Mouse (Mus musculus) midbrain, embryonic 13.5 days (tissue): ENCODE results near the gene Rab35. TPM values are rescaled to one million over a fixed set of nuclear protein-coding genes. Genes with fewer than 3 reads are reported as not detected.

Experiments
- ATAC-seq: fragments of 200-750 bp; cut with Nextera tagmentation; 2 replicates; pipeline ENCODE4 v1.8.0; 2017; ENCODE audit warnings: mild to moderate bottlenecking, moderate TSS enrichment, moderate library complexity
- H3K27ac ChIP-seq: fragments of 300-500 bp; sonication (generic); 2 replicates; pipeline ENCODE4 v1.5.1; 2015; ENCODE audit warnings: inconsistent platforms, mild to moderate bottlenecking, moderate library complexity
- H3K27me3 ChIP-seq: fragments of 300-500 bp; sonication (generic); 2 replicates; pipeline ENCODE4 v1.6.1; 2015; ENCODE audit warnings: mild to moderate bottlenecking, inconsistent platforms
- H3K36me3 ChIP-seq: fragments of 300-500 bp; sonication (generic); 2 replicates; pipeline ENCODE4 v1.6.1; 2015; ENCODE audit warnings: mild to moderate bottlenecking, inconsistent platforms
- H3K4me1 ChIP-seq: fragments of 300-500 bp; sonication (generic); replicated peaks from 2 replicates; pipeline ENCODE4 v1.6.1; 2015; ENCODE audit warnings: inconsistent platforms
- H3K4me2 ChIP-seq: fragments of 300-500 bp; sonication (generic); replicated peaks from 2 replicates; pipeline ENCODE4 v1.6.1; 2015; ENCODE audit warnings: moderate library complexity, mild to moderate bottlenecking, inconsistent platforms
- H3K4me3 ChIP-seq: fragments of 300-500 bp; sonication (generic); replicated peaks from 2 replicates; pipeline ENCODE4 v1.5.1; 2015; ENCODE audit warnings: mild to moderate bottlenecking, inconsistent platforms
- H3K9ac ChIP-seq: fragments of 300-500 bp; sonication (generic); replicated peaks from 2 replicates; pipeline ENCODE4 v1.6.1; 2015; ENCODE audit warnings: mild to moderate bottlenecking, inconsistent platforms
- H3K9me3 ChIP-seq: fragments of 300-500 bp; sonication (generic); 2 replicates; pipeline ENCODE4 v1.6.1; 2016; ENCODE audit warnings: mild to moderate bottlenecking, inconsistent platforms
- WGBS: fragments of 180-500 bp; shearing (Covaris S2); methylation state at CpG from one replicate; pipeline ENCODE4 v1.1.7; 2015; 5-methylcytosine and 5-hydroxymethylcytosine counted together
- polyA plus RNA-seq: library from polyadenylated mRNA; unstranded; fragments of >200 nt; fragmentation: Nextera tagmentation; extraction: Ambion mirVana; gene quantifications from 2 replicates; pipeline ENCODE4 v1.2.1, GENCODE M21; 2015

Gene Rab35
- polyA plus RNA-seq, 1 experiment from 2014 or later = 16.8 TPM

GRCm38 (mm10) chr5:115623694-115624440 is 7.8 kb upstream of the Rab35 start:
- Histone ChIP-seq H3K9me3 (no peaks in the 10 kb centered on the region), H3K36me3 (peaks cover 35% of the 10 kb centered on the region), H3K4me3 (no peak overlapping the region), H3K4me2 (no peak overlapping the region), H3K27ac (no peak overlapping the region), H3K9ac (no peak overlapping the region), H3K27me3 (no peaks in the 10 kb centered on the region), H3K4me1 (no peaks in the 10 kb centered on the region)
- no peak for ATAC-seq
- 78% methylated on average over 9 of the region's 9 CpGs for WGBS

GRCm38 (mm10) chr5:115626237-115626886 is 5.3 kb upstream of the Rab35 start:
- H3K9ac ChIP-seq = no peak overlapping the region
- 88% methylated on average over 10 of the region's 10 CpGs for WGBS
- no peak overlapping the region for H3K27ac ChIP-seq
- H3K9me3 ChIP-seq = no peaks in the 10 kb centered on the region
- no peak overlapping the region for H3K4me3 ChIP-seq
- H3K4me1 ChIP-seq = peaks cover 10% of the 10 kb centered on the region
- ATAC-seq = no peak
- peaks cover 10% of the 10 kb centered on the region for H3K36me3 ChIP-seq
- H3K4me2 ChIP-seq = no peak overlapping the region
- no peaks in the 10 kb centered on the region for H3K27me3 ChIP-seq

- no peak overlapping the region for H3K4me2 ChIP-seq
- peaks cover 18% of the 10 kb centered on the region for H3K4me1 ChIP-seq
- no peaks in the 10 kb centered on the region for H3K27me3 ChIP-seq
- H3K4me3 ChIP-seq = no peak overlapping the region
- no peak overlapping the region for H3K9ac ChIP-seq
- ATAC-seq = no peak
- no peak overlapping the region for H3K27ac ChIP-seq
- no peaks in the 10 kb centered on the region for H3K9me3 ChIP-seq
- no peaks in the 10 kb centered on the region for H3K36me3 ChIP-seq
- 78% methylated on average over 8 of the region's 8 CpGs for WGBS
Observed at GRCm38 (mm10) chr5:115628083-115628482, 3.6 kb upstream of the Rab35 start.

GRCm38 (mm10) chr5:115629672-115630071 is 2.0 kb upstream of the Rab35 start:
- ATAC-seq = no peak
- WGBS = 88% methylated on average over 4 of the region's 4 CpGs
- no peaks in the 10 kb centered on the region for H3K27me3 ChIP-seq
- no peak overlapping the region for H3K27ac ChIP-seq
- H3K4me2 ChIP-seq = no peak overlapping the region
- H3K9ac ChIP-seq = no peak overlapping the region
- H3K4me3 ChIP-seq = no peak overlapping the region
- H3K36me3 ChIP-seq = no peaks in the 10 kb centered on the region
- H3K4me1 ChIP-seq = peaks cover 34% of the 10 kb centered on the region
- H3K9me3 ChIP-seq = no peaks in the 10 kb centered on the region

GRCm38 (mm10) chr5:115630291-115630690 is 1.4 kb upstream of the Rab35 start:
- no peak overlapping the region for H3K4me2 ChIP-seq

GRCm38 (mm10) chr5:115632358-115632714 is 628 bp downstream of the Rab35 start:
- WGBS = 5% methylated on average over 30 of the region's 30 CpGs
- ATAC-seq = peak; percentile 16; the same call in 1 of the 2 replicates
- H3K4me1 ChIP-seq = peaks cover 52% of the 10 kb centered on the region
- peak overlapping the region; percentile 94 for H3K9ac ChIP-seq
- no peaks in the 10 kb centered on the region for H3K9me3 ChIP-seq
- H3K36me3 ChIP-seq = peaks cover under 1% of the 10 kb centered on the region; the same call in 1 of the 2 replicates
- H3K4me2 ChIP-seq = peak overlapping the region; percentile 82
- peak overlapping the region; percentile 87 for H3K4me3 ChIP-seq
- H3K27me3 ChIP-seq = no peaks in the 10 kb centered on the region
- H3K27ac ChIP-seq = peak overlapping the region; percentile 92

More at GRCm38 (mm10) chr5:115630291-115630690, 1.4 kb upstream of the Rab35 start:
- Histone ChIP-seq H3K27ac (no peak overlapping the region), H3K4me3 (peak overlapping the region; percentile 87; the same call in 1 of the 2 replicates), H3K9ac (no peak overlapping the region), H3K4me1 (peaks cover 38% of the 10 kb centered on the region), H3K9me3 (no peaks in the 10 kb centered on the region), H3K27me3 (no peaks in the 10 kb centered on the region), H3K36me3 (no peaks in the 10 kb centered on the region)
- ATAC-seq = no peak
- WGBS = 51% methylated on average over 5 of the region's 5 CpGs

GRCm38 (mm10) chr5:115633060-115633459 is 1.4 kb downstream of the Rab35 start:
- no peak for ATAC-seq
- Histone ChIP-seq H3K4me1 (peaks cover 54% of the 10 kb centered on the region), H3K9ac (peak overlapping the region; percentile 94), H3K27me3 (no peaks in the 10 kb centered on the region), H3K4me3 (peak overlapping the region; percentile 87), H3K36me3 (peaks cover 7% of the 10 kb centered on the region), H3K9me3 (no peaks in the 10 kb centered on the region), H3K27ac (no peak overlapping the region), H3K4me2 (peak overlapping the region; percentile 82)
- WGBS = 43% methylated on average over 4 of the region's 4 CpGs

GRCm38 (mm10) chr5:115634046-115634445 is 2.3 kb downstream of the Rab35 start:
- Histone ChIP-seq H3K27ac (no peak overlapping the region), H3K9ac (no peak overlapping the region), H3K27me3 (no peaks in the 10 kb centered on the region), H3K36me3 (peaks cover 17% of the 10 kb centered on the region), H3K4me2 (peak overlapping the region; percentile 82; the same call in 1 of the 2 replicates), H3K4me3 (no peak overlapping the region), H3K9me3 (no peaks in the 10 kb centered on the region), H3K4me1 (peaks cover 54% of the 10 kb centered on the region)
- no peak for ATAC-seq
- WGBS = 96% methylated on average over 8 of the region's 8 CpGs

- Histone ChIP-seq H3K9me3 (no peaks in the 10 kb centered on the region), H3K27me3 (no peaks in the 10 kb centered on the region), H3K4me2 (no peak overlapping the region), H3K36me3 (peaks cover 32% of the 10 kb centered on the region), H3K27ac (0 out of 2 replicates have a peak overlapping the region, but pooled peaks have one; percentile 4), H3K4me1 (peaks cover 51% of the 10 kb centered on the region), H3K9ac (0 out of 2 replicates have a peak overlapping the region, but pooled peaks have one; percentile 7), H3K4me3 (no peak overlapping the region)
- ATAC-seq = no peak
- 56% methylated on average over 6 of the region's 6 CpGs for WGBS
Observed at GRCm38 (mm10) chr5:115635536-115635935, 3.8 kb downstream of the Rab35 start.

- 89% methylated on average over 9 of the region's 9 CpGs for WGBS
Observed at GRCm38 (mm10) chr5:115644192-115644591, 12.5 kb downstream of the Rab35 start.

GRCm38 (mm10) chr5:115648876-115649275 is 17.2 kb downstream of the Rab35 start:
- WGBS = 58% methylated on average over 3 of the region's 3 CpGs
- Histone ChIP-seq H3K4me3 (no peak overlapping the region), H3K27ac (0 out of 2 replicates have a peak overlapping the region, but pooled peaks have one; percentile 20)

More at GRCm38 (mm10) chr5:115644192-115644591, 12.5 kb downstream of the Rab35 start:
- Histone ChIP-seq H3K27ac (no peak overlapping the region), H3K9ac (no peak overlapping the region), H3K27me3 (no peaks in the 10 kb centered on the region), H3K36me3 (peaks cover 100% of the 10 kb centered on the region), H3K9me3 (no peaks in the 10 kb centered on the region), H3K4me1 (0 out of 2 replicates have a peak, but pooled peaks cover 4% of the 10 kb centered on the region), H3K4me2 (no peak overlapping the region), H3K4me3 (no peak overlapping the region)
- no peak for ATAC-seq

GRCm38 (mm10) chr5:115649699-115650098 is 18.0 kb downstream of the Rab35 start:
- H3K4me3 ChIP-seq = no peak overlapping the region
- 0 out of 2 replicates have a peak overlapping the region, but pooled peaks have one; percentile 29 for H3K9ac ChIP-seq
- no peak overlapping the region for H3K27ac ChIP-seq
- no peaks in the 10 kb centered on the region for H3K9me3 ChIP-seq
- H3K4me2 ChIP-seq = no peak overlapping the region
- peaks cover 22% of the 10 kb centered on the region for H3K4me1 ChIP-seq
- no peaks in the 10 kb centered on the region for H3K27me3 ChIP-seq
- ATAC-seq = no peak
- H3K36me3 ChIP-seq = peaks cover 50% of the 10 kb centered on the region
- 89% methylated on average over 8 of the region's 8 CpGs for WGBS

More at GRCm38 (mm10) chr5:115648876-115649275, 17.2 kb downstream of the Rab35 start:
- Histone ChIP-seq H3K9me3 (no peaks in the 10 kb centered on the region), H3K4me2 (no peak overlapping the region), H3K27me3 (no peaks in the 10 kb centered on the region), H3K4me1 (peaks cover 22% of the 10 kb centered on the region), H3K9ac (peak overlapping the region; percentile 23; the same call in 1 of the 2 replicates), H3K36me3 (peaks cover 58% of the 10 kb centered on the region)
- no peak for ATAC-seq
